Mouse (Mus musculus) olfactory bulb, adult 2 months (tissue): Measurements from ENCODE around the gene Krt2. TPM values are rescaled to one million over a fixed set of nuclear protein-coding genes. Genes with fewer than 3 reads are reported as not detected.
A peak's percentile ranks its signal among the peaks of the same experiment; 100 is the strongest.

Experiments used
- H3K27ac ChIP-seq: fragments of 200-500 bp; 2 replicates; pipeline ENCODE4 v1.5.1; 2012; ENCODE audit warnings: low read depth, low read length; ENCODE audit not compliant: insufficient read depth
- H3K4me1 ChIP-seq: fragments of 200-500 bp; 2 replicates; pipeline ENCODE4 v1.6.1; 2012; ENCODE audit warnings: low read length; ENCODE audit not compliant: control insufficient read depth, insufficient read depth
- H3K4me3 ChIP-seq: fragments of 200-500 bp; 2 replicates; pipeline ENCODE4 v1.5.1; 2012; ENCODE audit warnings: mild to moderate bottlenecking, low read depth, low read length, moderate library complexity; ENCODE audit not compliant: insufficient read depth
- CTCF ChIP-seq: fragments of 200-500 bp; IDR thresholded peaks from 2 replicates; pipeline ENCODE4 v1.5.1; 2012; ENCODE audit warnings: low read depth, mild to moderate bottlenecking, low read length, moderate library complexity; ENCODE audit not compliant: insufficient read depth
- POLR2A ChIP-seq: fragments of 200-500 bp; IDR thresholded peaks from 2 replicates; pipeline ENCODE4 v1.6.1; 2012; ENCODE audit warnings: mild to moderate bottlenecking, low read depth, low read length, moderate library complexity; ENCODE audit not compliant: insufficient read depth
- WGBS: fragments of 180-500 bp; shearing (Covaris S2); methylation state at CpG from one replicate; pipeline ENCODE4 v1.1.7; 2018; 5-methylcytosine and 5-hydroxymethylcytosine counted together
- polyA plus RNA-seq: library from polyadenylated mRNA; stranded (reverse); fragments of >200 nt; gene quantifications from 2 replicates; pipeline ENCODE4 v1.2.4, GENCODE M21; 2012; ENCODE audit warnings: low replicate concordance; ENCODE audit not compliant: missing spikeins, insufficient read depth, insufficient read length

The Krt2 gene
- polyA plus RNA-seq, 1 experiment = not detected

GRCm38 (mm10) chr15:101850694-101851093 is 32.7 kb upstream of the Krt2 start, which contains the start of gene Krt1:
Gene Krt1 (minus strand): TSS chr15:101850794.
- TF ChIP-seq CTCF (no peak), POLR2A (no peak)
- WGBS = 94% methylated on average over 6 of the region's 6 CpGs

GRCm38 (mm10) chr15:101845971-101846403 is 28.0 kb upstream of the Krt2 start:
- no peak for TF ChIP-seq CTCF
- TF ChIP-seq POLR2A = peak; percentile 31; the same call in 1 of the 2 replicates
- WGBS = under 1% methylated on average over 33 of the region's 37 CpGs
- peaks cover 10% of the 10 kb centered on the region for H3K4me1 ChIP-seq
- H3K4me3 ChIP-seq = peak overlapping the region; percentile 73
- peak overlapping the region; percentile 87 for H3K27ac ChIP-seq

More at GRCm38 (mm10) chr15:101850694-101851093, 32.7 kb upstream of the Krt2 start, which contains the start of gene Krt1:
- Histone ChIP-seq H3K4me3 (no peak within 1 kb of the TSS), H3K4me1 (peaks cover 14% of the 10 kb centered on the region), H3K27ac (no peak within 1 kb of the TSS)

GRCm38 (mm10) chr15:101843192-101843591 is 25.2 kb upstream of the Krt2 start:
- H3K4me3 ChIP-seq = no peak overlapping the region
- TF ChIP-seq CTCF (no peak), POLR2A (no peak)
- H3K27ac ChIP-seq = no peak overlapping the region
- peaks cover 10% of the 10 kb centered on the region for H3K4me1 ChIP-seq
- 73% methylated on average over 9 of the region's 9 CpGs for WGBS

- no peak overlapping the region for H3K27ac ChIP-seq
- no peak overlapping the region for H3K4me3 ChIP-seq
- TF ChIP-seq CTCF = no peak
- TF ChIP-seq POLR2A = no peak
- H3K4me1 ChIP-seq = no peaks in the 10 kb centered on the region
- 73% methylated on average over 5 of the region's 5 CpGs for WGBS
These were observed 16.9 kb upstream of the Krt2 start for GRCm38 (mm10) chr15:101834784-101835328.

GRCm38 (mm10) chr15:101833131-101833530 is 15.2 kb upstream of the Krt2 start:
- no peak overlapping the region for H3K4me3 ChIP-seq
- no peaks in the 10 kb centered on the region for H3K4me1 ChIP-seq
- no peak overlapping the region for H3K27ac ChIP-seq
- TF ChIP-seq CTCF (no peak), POLR2A (no peak)
- 66% methylated on average over 6 of the region's 6 CpGs for WGBS

- Histone ChIP-seq H3K27ac (no peak overlapping the region), H3K4me3 (no peak overlapping the region), H3K4me1 (no peaks in the 10 kb centered on the region)
- 74% methylated on average over 5 of the region's 5 CpGs for WGBS
- TF ChIP-seq CTCF = no peak
- TF ChIP-seq POLR2A = no peak
These were observed 11.5 kb upstream of the Krt2 start for GRCm38 (mm10) chr15:101829441-101829840.

- no peak overlapping the region for H3K27ac ChIP-seq
- no peak for TF ChIP-seq CTCF
- TF ChIP-seq POLR2A = no peak
- no peak overlapping the region for H3K4me3 ChIP-seq
- WGBS = 41% methylated on average over 3 of the region's 3 CpGs
- no peaks in the 10 kb centered on the region for H3K4me1 ChIP-seq
These were observed 3.8 kb upstream of the Krt2 start for GRCm38 (mm10) chr15:101821786-101822185.

- H3K27ac ChIP-seq = no peak overlapping the region
These were observed 14.7 kb downstream of the Krt2 start for GRCm38 (mm10) chr15:101803052-101803822.

GRCm38 (mm10) chr15:101802296-101802835 is 15.6 kb downstream of the Krt2 start, which contains the start of gene Krt73:
Gene Krt73 (minus strand): TSS chr15:101802346.
- Histone ChIP-seq H3K27ac (no peak within 1 kb of the TSS), H3K4me3 (no peak within 1 kb of the TSS), H3K4me1 (peaks cover 7% of the 10 kb centered on the region)
- 57% methylated on average over 6 of the region's 6 CpGs for WGBS
- TF ChIP-seq POLR2A (no peak), CTCF (no peak)

More at GRCm38 (mm10) chr15:101803052-101803822, 14.7 kb downstream of the Krt2 start:
- 72% methylated on average over 11 of the region's 11 CpGs for WGBS
- TF ChIP-seq CTCF (no peak), POLR2A (no peak)
- Histone ChIP-seq H3K4me1 (peaks cover 6% of the 10 kb centered on the region), H3K4me3 (no peak overlapping the region)
